Mouse (Mus musculus): ENCODE measurements around the gene Ina. TPM values are rescaled to one million over a fixed set of nuclear protein-coding genes. Genes with fewer than 3 reads are reported as not detected.
"Not testable (repeated sequence)": the region's sequence is repeated elsewhere in the genome, so short reads cannot be mapped to it uniquely, and the experiment has no call there.

Gene Ina
- polyA plus RNA-seq, 1 experiment from 2014 or later = 333 TPM

GRCm38 (mm10) chr19:46975997-46976396, 38.5 kb upstream of the Ina start:
- Histone ChIP-seq H3K27ac (replicated peaks) (no peak overlapping the region), H3K4me1 (peaks cover 13% of the 10 kb centered on the region), H3K27me3 (no peaks in the 10 kb centered on the region), H3K9me3 (no peaks in the 10 kb centered on the region), H3K36me3 (no peaks in the 10 kb centered on the region), H3K4me3 (no peak overlapping the region), H3K9ac (replicated peaks) (no peak overlapping the region), H3K4me2 (replicated peaks) (no peak overlapping the region)
- ATAC-seq (replicated peaks) = no peak
- 90% methylated on average over 8 of the region's 8 CpGs for WGBS

- Histone ChIP-seq H3K36me3 (no peaks in the 10 kb centered on the region), H3K27me3 (no peaks in the 10 kb centered on the region), H3K4me1 (peaks cover 5% of the 10 kb centered on the region; the same call in 1 of the 2 replicates), H3K9me3 (no peaks in the 10 kb centered on the region), H3K27ac (replicated peaks) (no peak overlapping the region), H3K9ac (replicated peaks) (no peak overlapping the region), H3K4me3 (no peak overlapping the region), H3K4me2 (replicated peaks) (no peak overlapping the region)
- no peak for ATAC-seq (replicated peaks)
- 77% methylated on average over 2 of the region's 2 CpGs for WGBS
Measured at GRCm38 (mm10) chr19:46976743-46977142, 37.8 kb upstream of the Ina start.

GRCm38 (mm10) chr19:46977460-46977859, 37.0 kb upstream of the Ina start:
- no peaks in the 10 kb centered on the region for H3K9me3 ChIP-seq
- no peaks in the 10 kb centered on the region for H3K27me3 ChIP-seq
- ATAC-seq (replicated peaks) = no peak
- H3K27ac ChIP-seq (replicated peaks) = no peak overlapping the region
- WGBS = 16% methylated on average over 6 of the region's 6 CpGs
- H3K4me2 ChIP-seq (replicated peaks) = no peak overlapping the region
- H3K4me1 ChIP-seq = peaks cover 3% of the 10 kb centered on the region; the same call in 1 of the 2 replicates
- H3K9ac ChIP-seq (replicated peaks) = no peak overlapping the region
- H3K4me3 ChIP-seq = no peak overlapping the region
- H3K36me3 ChIP-seq = no peaks in the 10 kb centered on the region

- 94% methylated on average over 3 of the region's 3 CpGs for WGBS
- not testable (repeated sequence) for H3K4me2 ChIP-seq (replicated peaks); H3K27me3 ChIP-seq; H3K9me3 ChIP-seq; H3K27ac ChIP-seq (replicated peaks); H3K9ac ChIP-seq (replicated peaks); ATAC-seq (replicated peaks); H3K4me3 ChIP-seq; H3K36me3 ChIP-seq; H3K4me1 ChIP-seq
Measured at GRCm38 (mm10) chr19:46978069-46978468, 36.4 kb upstream of the Ina start.

- Histone ChIP-seq H3K36me3 (no peaks in the 10 kb centered on the region), H3K9me3 (no peaks in the 10 kb centered on the region), H3K4me3 (no peak overlapping the region), H3K9ac (replicated peaks) (no peak overlapping the region), H3K27me3 (no peaks in the 10 kb centered on the region), H3K27ac (replicated peaks) (no peak overlapping the region), H3K4me2 (replicated peaks) (no peak overlapping the region), H3K4me1 (peaks cover 3% of the 10 kb centered on the region; the same call in 1 of the 2 replicates)
- ATAC-seq (replicated peaks) = no peak
- 86% methylated on average over 17 of the region's 17 CpGs for WGBS
Measured at GRCm38 (mm10) chr19:46978920-46979780, 35.3 kb upstream of the Ina start.

GRCm38 (mm10) chr19:46979781-46980105, 34.8 kb upstream of the Ina start:
- H3K9ac ChIP-seq (replicated peaks) = no peak overlapping the region
- peaks cover 3% of the 10 kb centered on the region; the same call in 1 of the 2 replicates for H3K4me1 ChIP-seq
- H3K4me3 ChIP-seq = no peak overlapping the region
- 74% methylated on average over 3 of the region's 3 CpGs for WGBS
- no peaks in the 10 kb centered on the region for H3K9me3 ChIP-seq
- no peak for ATAC-seq (replicated peaks)
- no peaks in the 10 kb centered on the region for H3K36me3 ChIP-seq
- H3K27me3 ChIP-seq = no peaks in the 10 kb centered on the region
- H3K4me2 ChIP-seq (replicated peaks) = no peak overlapping the region
- no peak overlapping the region for H3K27ac ChIP-seq (replicated peaks)

- WGBS = 36% methylated on average over 6 of the region's 6 CpGs
- ATAC-seq (replicated peaks) = no peak
- Histone ChIP-seq H3K36me3 (no peaks in the 10 kb centered on the region), H3K4me2 (replicated peaks) (no peak overlapping the region), H3K4me1 (peaks cover 3% of the 10 kb centered on the region; the same call in 1 of the 2 replicates), H3K27me3 (no peaks in the 10 kb centered on the region), H3K9ac (replicated peaks) (no peak overlapping the region), H3K9me3 (no peaks in the 10 kb centered on the region), H3K4me3 (no peak overlapping the region), H3K27ac (replicated peaks) (no peak overlapping the region)
Measured at GRCm38 (mm10) chr19:46981462-46981861, 33.0 kb upstream of the Ina start.

GRCm38 (mm10) chr19:46983352-46983965, 31.0 kb upstream of the Ina start:
- Histone ChIP-seq H3K4me2 (replicated peaks) (no peak overlapping the region), H3K27ac (replicated peaks) (no peak overlapping the region), H3K4me3 (no peak overlapping the region), H3K36me3 (no peaks in the 10 kb centered on the region), H3K4me1 (no peaks in the 10 kb centered on the region), H3K27me3 (no peaks in the 10 kb centered on the region), H3K9me3 (no peaks in the 10 kb centered on the region), H3K9ac (replicated peaks) (no peak overlapping the region)
- ATAC-seq (replicated peaks) = no peak
- 56% methylated on average over 14 of the region's 14 CpGs for WGBS

- Histone ChIP-seq H3K4me1 (no peaks in the 10 kb centered on the region), H3K27me3 (no peaks in the 10 kb centered on the region), H3K9me3 (no peaks in the 10 kb centered on the region), H3K27ac (replicated peaks) (no peak overlapping the region), H3K36me3 (no peaks in the 10 kb centered on the region), H3K4me3 (no peak overlapping the region), H3K9ac (replicated peaks) (no peak overlapping the region), H3K4me2 (replicated peaks) (no peak overlapping the region)
- no peak for ATAC-seq (replicated peaks)
- WGBS = 63% methylated on average over 11 of the region's 11 CpGs
Measured at GRCm38 (mm10) chr19:46983966-46984380, 30.5 kb upstream of the Ina start.

- Histone ChIP-seq H3K9ac (replicated peaks) (no peak overlapping the region), H3K4me2 (replicated peaks) (no peak overlapping the region), H3K9me3 (no peaks in the 10 kb centered on the region), H3K4me1 (no peaks in the 10 kb centered on the region), H3K4me3 (no peak overlapping the region), H3K36me3 (no peaks in the 10 kb centered on the region), H3K27ac (replicated peaks) (no peak overlapping the region), H3K27me3 (no peaks in the 10 kb centered on the region)
- 85% methylated on average over 13 of the region's 13 CpGs for WGBS
- no peak for ATAC-seq (replicated peaks)
Measured at GRCm38 (mm10) chr19:46984726-46985622, 29.5 kb upstream of the Ina start.

GRCm38 (mm10) chr19:46987646-46988045, 26.9 kb upstream of the Ina start:
- Histone ChIP-seq H3K27ac (replicated peaks) (no peak overlapping the region), H3K9me3 (no peaks in the 10 kb centered on the region), H3K4me1 (no peaks in the 10 kb centered on the region), H3K4me3 (no peak overlapping the region), H3K9ac (replicated peaks) (no peak overlapping the region), H3K36me3 (no peaks in the 10 kb centered on the region), H3K4me2 (replicated peaks) (no peak overlapping the region), H3K27me3 (no peaks in the 10 kb centered on the region)
- 79% methylated on average over 6 of the region's 6 CpGs for WGBS
- ATAC-seq (replicated peaks) = no peak
